Mouse (Mus musculus) large intestine, adult 2 months (tissue): ENCODE data around the gene Ppan. TPM values are rescaled to one million over a fixed set of nuclear protein-coding genes. Genes with fewer than 3 reads are reported as not detected.

ENCODE experiments used
- DNase-seq: peaks from one replicate; pipeline ENCODE4 v3.0.0-alpha.2; 2012; ENCODE audit warnings: low read depth, low spot score
- WGBS: fragments of 180-500 bp; shearing (Covaris S2); methylation state at CpG from one replicate; pipeline ENCODE4 v1.1.7; 2018; 5-methylcytosine and 5-hydroxymethylcytosine counted together
- polyA plus RNA-seq: library from polyadenylated mRNA; depleted of rRNA; stranded (reverse); fragments of >200 nt; gene quantifications from 2 replicates; pipeline ENCODE4 v1.2.3, GENCODE M21; 2012; rRNA removed

The Ppan gene
- polyA plus RNA-seq, 1 experiment: 49.0 TPM

DNA sequence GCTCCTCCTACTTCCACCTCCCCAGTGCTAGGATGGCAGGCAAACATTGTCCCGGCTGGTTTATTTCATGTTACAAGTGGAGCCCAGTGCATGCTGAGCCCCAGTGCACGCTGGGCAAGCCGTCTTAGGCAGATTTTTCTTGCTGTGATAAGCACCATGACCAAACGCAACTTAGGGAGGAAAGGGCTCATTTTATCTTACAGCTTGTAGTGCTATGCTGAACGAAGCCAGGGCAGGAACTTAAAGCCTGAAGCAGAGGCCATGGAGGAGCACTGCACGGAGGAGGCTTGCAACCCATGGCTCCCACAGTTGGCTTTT lies 14.2 kb downstream of the Ppan start:
- 17% methylated on average over 6 of the region's 6 CpGs for WGBS
- no peak for DNase-seq

GRCm38 (mm10) chr9:20909948-20910347 lies 22.0 kb downstream of the Ppan start:
- WGBS: 84% methylated on average over 9 of the region's 9 CpGs
- no peak for DNase-seq

DNA sequence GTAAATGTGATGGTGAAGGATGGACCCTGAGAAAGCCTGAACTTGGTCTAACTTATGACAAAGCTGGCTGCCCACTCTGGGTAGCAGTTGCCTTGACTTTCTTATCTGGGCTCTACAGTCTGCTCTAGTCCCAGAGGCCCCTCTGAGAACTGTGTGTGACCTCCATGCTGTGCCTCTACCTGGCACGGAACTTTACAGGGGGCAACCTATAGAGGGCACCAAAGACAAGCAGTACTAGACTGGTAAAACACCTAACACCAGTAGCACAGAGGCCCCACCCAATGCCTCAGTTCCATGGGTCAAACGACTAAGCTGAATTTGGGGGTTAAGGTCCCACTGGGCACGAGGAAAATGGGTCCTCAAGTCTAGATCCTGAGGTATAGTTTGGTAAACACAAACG lies 28.2 kb downstream of the Ppan start:
- no peak for DNase-seq
- WGBS: 71% methylated on average over 4 of the region's 4 CpGs

GRCm38 (mm10) chr9:20923258-20923657 lies 35.3 kb downstream of the Ppan start:
- DNase-seq: no peak
- WGBS: 92% methylated on average over 3 of the region's 3 CpGs

Other genes with a start within 250 kb of the Ppan start
- 321 and 348 TPM in 2 replicates for gene Ubl5, start 245.3 kb upstream of the Ppan start, polyA plus RNA-seq
- gene Fbxl12, start 243.4 kb upstream of the Ppan start, polyA plus RNA-seq: 15.8 and 22.9 TPM in 2 replicates
- gene Pin1, start 236.1 kb upstream of the Ppan start, polyA plus RNA-seq: 13.5 and 13.8 TPM in 2 replicates
- 1.2 and 1.4 TPM in 2 replicates for gene Olfm2, start 141.8 kb upstream of the Ppan start, polyA plus RNA-seq
- 3.9 and 4.5 TPM in 2 replicates for gene Col5a3, start 73.1 kb upstream of the Ppan start, polyA plus RNA-seq
- not detected in 2 replicates for gene Rdh8, start 69.7 kb upstream of the Ppan start, polyA plus RNA-seq
- gene A230050P20Rik, start 19.5 kb upstream of the Ppan start, polyA plus RNA-seq: 17.5 and 28.1 TPM in 2 replicates
- gene Angptl6, start 8.4 kb upstream of the Ppan start, polyA plus RNA-seq: 3.7 and 4.0 TPM in 2 replicates
- 113 and 117 TPM in 2 replicates for gene Eif3g, start 10.4 kb downstream of the Ppan start, polyA plus RNA-seq
- 26.1 and 31.4 TPM in 2 replicates for gene Dnmt1, start 71.7 kb downstream of the Ppan start, polyA plus RNA-seq
- gene S1pr2, start 88.6 kb downstream of the Ppan start, polyA plus RNA-seq: 3.6 and 3.8 TPM in 2 replicates
- 97.6 and 106 TPM in 2 replicates for gene Mrpl4, start 114.6 kb downstream of the Ppan start, polyA plus RNA-seq
- 13.1 and 15.2 TPM in 2 replicates for gene Icam1, start 127.8 kb downstream of the Ppan start, polyA plus RNA-seq
- gene Icam4, start 141.2 kb downstream of the Ppan start, polyA plus RNA-seq: 0.19 and 0.38 TPM in 2 replicates
- 0.14 and 0.16 TPM in 2 replicates for gene Icam5, start 143.9 kb downstream of the Ppan start, polyA plus RNA-seq
- gene Zglp1, start 178.9 kb downstream of the Ppan start, polyA plus RNA-seq: 0.21 and 1.7 TPM in 2 replicates
- 0.38 and 0.60 TPM in 2 replicates for gene Gm49373, start 184.9 kb downstream of the Ppan start, polyA plus RNA-seq
- 36.7 and 37.6 TPM in 2 replicates for gene Fdx1l, start 185.4 kb downstream of the Ppan start, polyA plus RNA-seq
- gene Gm38431, start 203.8 kb downstream of the Ppan start, polyA plus RNA-seq: 3.1 and 3.6 TPM in 2 replicates
- gene Raver1, start 203.8 kb downstream of the Ppan start, polyA plus RNA-seq: 62.4 and 99.9 TPM in 2 replicates
- gene Tyk2, start 243.1 kb downstream of the Ppan start, polyA plus RNA-seq: 22.6 and 32.3 TPM in 2 replicates